Mouse (Mus musculus) gastrocnemius, postnatal 4 days (tissue): Measurements from ENCODE around the gene Art3. TPM values are rescaled to one million over a fixed set of nuclear protein-coding genes. Genes with fewer than 3 reads are reported as not detected.
A peak's percentile ranks its signal among the peaks of the same experiment; 100 is the strongest.

Experiments used
- DNase-seq, 2 experiments: peaks; one replicate each; pipeline ENCODE4 v3.0.0; 2021 to 2022; ENCODE audit warnings: low spot score in 2 of 2, mixed read lengths in 2 of 2
- long read RNA-seq, 2 experiments: library from polyadenylated mRNA; stranded (forward); transcript quantifications; one replicate each; pipeline ENCODE4 v2.0.0; 2021
- total RNA-seq, 2 experiments: library from RNA; stranded (reverse); gene quantifications; 2 replicates each; pipeline ENCODE4 v1.2.3; 2021

The Art3 gene
- total RNA-seq = 100 to 1,000 TPM; 257 to 310 TPM
- long read RNA-seq, experiment 1, partial matches to known transcripts = 10 of 107 reads
- long read RNA-seq, experiment 1, other reads (novel, unspliced or antisense) = 93 of 107 reads
- long read RNA-seq, experiment 2, partial matches to known transcripts = 13 of 121 reads
- long read RNA-seq, experiment 2, other reads (novel, unspliced or antisense) = 106 of 121 reads

DNA sequence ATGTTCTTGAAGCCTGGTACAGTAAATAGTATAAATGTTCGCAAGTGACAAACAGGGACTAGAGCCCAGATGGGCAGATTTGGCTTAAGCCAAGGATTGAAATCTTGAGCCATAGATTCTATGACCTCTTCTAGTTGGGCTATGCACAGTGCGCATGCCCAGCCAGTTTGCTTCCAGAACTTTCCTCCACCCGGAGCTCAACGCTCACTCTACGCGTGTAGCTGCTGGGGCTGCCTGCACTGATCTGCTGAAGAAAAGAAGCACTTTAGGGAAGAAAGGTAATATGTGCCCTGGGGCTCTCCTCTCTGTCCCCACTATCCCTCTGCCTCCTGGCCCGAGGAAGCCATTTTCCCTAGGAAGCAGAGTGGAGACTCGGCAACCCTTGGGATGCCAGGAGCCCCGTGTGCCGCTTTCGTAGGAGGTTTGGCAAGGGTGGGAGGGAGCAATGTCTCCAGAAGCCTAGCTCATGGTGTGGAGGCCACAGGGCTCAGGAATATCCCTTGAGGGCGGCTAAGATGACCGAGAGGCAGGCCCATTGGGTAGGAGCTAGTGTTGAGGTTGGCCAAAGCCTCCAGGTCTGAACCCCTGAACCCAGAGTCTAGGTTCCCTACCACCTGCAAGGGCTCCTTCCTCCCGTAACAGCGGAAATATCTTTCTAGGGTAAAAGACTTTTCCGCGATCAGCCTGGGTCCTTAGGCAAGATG, at the start of gene Art3:
Art3 (plus strand) TSS at position 193 of the 704 bp plus-strand sequence.
- DNase-seq = no peak

DNA sequence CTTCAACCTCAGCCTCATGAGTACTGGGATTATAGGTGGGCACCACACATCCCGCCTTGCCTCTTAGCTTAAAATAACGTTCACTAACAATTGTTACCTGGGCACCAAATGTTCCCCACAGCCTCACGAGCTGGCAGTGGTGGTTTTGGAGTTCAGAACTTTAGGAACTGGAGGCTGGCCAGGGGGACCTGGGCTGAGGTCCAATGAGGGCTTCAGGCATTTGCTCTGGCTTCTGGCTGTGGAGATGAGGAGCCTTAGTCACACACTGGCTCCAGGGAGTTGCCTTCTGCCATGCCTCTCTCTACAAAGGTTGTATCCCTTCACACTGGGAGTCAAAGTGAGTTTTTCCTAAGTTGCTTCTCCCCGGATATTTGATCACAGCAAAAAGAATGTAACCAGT, 49.1 kb upstream of the Art3 start:
- DNase-seq = peak in 1 of 2 experiments; percentile 45

DNA sequence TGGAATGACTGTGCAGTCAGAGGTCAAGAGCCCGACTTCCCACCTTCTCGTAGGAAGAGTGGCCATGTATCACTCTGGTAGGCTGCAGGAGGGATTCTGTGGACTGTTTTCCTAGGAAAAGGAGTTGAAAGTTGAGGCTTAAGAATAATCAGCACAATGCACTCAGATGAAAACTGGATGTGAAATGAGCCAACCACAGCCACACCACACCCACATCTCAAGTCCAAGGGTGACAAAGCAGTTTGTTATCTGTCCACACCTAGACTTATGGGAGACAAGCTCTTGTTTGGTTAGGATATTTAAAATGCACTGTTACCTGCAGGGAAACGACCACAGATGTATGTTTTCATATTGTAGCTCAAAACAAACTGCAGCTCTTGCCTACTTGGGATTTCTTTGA, 48.5 kb upstream of the Art3 start:
- no peak for DNase-seq

DNA sequence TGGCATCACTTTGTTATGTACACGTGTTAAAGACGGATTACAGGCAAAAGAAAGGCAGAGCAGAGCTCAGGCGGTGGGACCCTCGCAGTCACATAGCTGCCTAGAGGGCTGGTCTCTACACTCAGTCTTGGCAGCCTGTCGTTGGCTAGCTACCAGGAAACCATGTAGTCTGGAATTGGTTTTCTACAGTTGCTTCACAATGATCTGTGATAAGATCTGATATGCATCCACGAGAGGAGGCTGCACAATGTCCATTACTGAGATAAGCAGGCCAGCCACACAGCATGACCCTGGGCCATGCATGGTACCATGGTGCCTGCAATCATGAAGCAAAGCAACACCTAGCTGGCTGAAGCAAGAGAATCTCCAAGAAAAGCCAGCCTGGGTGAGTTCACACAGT, 43.8 kb upstream of the Art3 start:
- no peak for DNase-seq

DNA sequence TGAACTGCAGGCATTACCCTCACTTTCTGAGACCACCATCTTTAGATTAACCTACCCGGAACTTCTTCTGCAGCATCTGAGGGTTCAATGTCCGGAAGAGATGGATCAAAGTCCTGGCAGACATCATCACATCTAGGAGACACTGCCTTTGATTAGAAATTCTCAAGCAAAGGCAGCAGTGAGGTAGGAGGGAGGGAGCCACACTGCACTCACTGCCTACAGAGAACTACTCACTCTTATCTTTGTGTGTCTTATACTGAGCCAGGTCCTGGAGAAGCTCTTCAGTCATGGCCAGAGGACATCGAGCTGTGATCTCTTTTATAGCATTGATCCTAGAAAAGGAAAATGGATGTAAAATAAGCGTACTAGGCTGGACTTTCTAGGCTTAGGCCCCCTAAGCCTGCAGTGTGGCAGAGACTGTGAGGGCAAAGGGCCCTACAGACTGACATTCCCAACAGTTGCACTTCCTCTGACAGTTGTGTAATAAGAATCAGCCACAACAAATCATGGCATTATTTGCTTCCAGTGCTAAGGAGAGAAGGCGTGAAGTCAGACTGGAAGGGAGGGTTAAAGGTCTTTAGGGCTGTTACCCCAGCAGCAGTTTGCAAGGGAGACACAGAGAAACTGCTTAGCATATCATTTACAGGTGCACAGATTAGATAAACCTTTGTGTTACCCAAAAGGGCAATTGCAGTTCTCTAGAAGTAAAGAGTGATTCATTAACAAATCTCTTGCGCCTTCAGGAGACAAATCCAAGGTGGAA, 39.8 kb upstream of the Art3 start:
- no peak for DNase-seq

DNA sequence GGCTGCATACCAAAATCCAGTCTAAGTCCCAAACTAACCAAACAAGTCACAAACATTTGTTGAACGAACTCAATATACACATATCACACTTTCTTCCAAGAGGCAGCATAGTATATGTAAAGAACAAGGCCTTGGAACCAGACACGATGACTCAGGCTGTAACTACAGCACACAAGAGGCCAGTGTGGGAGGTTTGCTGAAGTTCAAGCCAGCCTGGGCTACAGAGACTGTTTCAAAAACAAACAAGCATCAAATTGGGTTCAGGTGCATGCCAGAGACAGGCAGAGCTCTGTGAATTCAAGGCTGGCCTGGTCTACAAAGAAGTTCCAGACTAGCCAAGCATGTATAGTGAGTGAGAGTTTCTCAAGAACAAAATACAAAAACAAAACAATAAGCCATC, 37.1 kb upstream of the Art3 start:
- DNase-seq = no peak

DNA sequence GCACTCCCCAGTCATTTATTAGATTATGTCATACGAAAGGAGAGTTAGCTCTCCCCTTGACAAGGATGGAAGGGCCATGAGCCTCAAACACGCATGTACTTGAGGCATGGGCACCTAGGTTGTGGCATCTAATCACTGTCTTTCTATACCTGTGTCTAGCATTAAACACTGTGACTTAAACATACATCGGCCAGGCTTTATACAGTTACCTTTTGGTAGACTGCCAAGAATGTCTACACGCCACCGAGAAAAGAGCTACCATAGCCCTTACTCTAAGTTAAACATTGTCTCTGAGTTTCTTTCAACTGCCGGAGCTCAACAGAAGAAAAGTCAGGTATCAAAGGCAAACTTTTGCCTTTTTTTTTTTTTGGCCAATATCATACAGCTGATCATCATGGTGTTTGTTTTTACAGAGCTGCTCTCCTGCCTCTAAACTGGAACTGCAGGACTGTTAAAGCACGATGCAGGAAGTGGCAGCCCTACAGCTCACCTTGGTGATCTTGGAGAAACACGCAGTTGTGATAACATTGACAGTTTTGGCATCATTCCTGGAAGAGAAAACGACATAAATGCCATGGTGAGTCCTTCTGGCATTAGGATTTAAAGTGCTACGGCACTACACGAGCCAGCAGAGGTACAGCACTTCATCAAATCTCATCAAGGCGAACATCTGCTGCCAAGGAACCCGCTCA, 29.3 kb upstream of the Art3 start:
- no peak for DNase-seq

DNA sequence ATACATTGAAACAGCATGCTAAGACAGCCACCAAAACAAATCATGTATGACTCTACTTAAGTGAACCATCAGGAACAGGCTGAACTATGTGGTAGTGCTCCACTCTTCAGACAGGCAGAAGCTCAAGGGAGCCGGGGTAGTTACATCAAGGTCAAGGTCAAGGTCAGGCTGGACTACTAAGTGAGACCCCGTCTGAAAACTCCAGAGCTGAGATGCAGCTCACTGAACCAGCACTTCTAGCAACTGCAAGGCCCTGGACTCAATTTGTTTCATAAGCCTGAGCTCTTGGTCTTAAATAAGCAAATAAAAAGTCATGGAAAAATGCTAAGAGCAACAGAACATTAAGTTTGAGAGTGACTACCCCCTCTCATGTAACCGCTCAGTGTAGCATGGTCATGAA, 27.3 kb upstream of the Art3 start:
- DNase-seq = no peak

DNA sequence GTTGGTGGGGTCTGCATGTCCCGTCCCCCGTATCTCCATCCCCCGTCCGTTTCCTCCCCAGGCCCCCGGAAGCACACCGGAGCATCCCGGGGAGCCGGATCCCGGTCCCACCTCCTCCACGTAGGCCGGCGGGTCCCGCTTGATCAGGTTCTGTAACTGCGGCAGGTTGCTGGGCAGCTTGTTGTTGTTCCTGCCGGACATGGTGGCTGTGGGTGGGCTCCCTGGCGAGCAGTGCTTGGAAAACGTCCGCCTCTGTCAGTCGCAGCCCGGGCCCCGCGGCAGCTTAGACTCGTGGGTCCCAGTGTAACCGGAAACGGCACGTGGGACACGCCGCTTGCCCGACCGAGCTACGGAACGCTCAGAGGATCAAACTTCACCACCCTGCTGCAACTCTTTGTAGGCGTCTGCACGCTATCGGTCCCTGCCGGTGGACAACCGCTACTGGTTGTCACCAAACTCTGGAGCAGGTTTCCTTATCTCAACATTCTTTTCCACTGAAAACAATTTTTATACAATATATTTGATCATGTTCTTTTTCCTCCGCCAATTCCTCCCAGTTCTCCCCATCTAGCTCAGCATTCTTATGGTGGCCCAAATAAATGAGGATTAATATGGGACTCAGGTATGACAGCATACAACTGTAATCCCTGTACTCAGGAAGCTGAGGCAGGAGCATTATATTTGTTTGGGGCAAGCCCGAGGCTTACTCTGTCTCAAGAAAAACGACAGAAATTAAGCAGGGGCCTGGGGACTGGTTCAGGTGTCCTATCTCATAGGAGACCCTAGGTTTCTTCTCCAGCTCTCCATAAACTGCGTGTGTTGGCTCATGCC, 21.7 kb upstream of the Art3 start, which contains the start of gene Sdad1:
Sdad1 (minus strand) TSS at position 799 of the 831 bp plus-strand sequence.
- DNase-seq = peak; percentile 85 to 93

DNA sequence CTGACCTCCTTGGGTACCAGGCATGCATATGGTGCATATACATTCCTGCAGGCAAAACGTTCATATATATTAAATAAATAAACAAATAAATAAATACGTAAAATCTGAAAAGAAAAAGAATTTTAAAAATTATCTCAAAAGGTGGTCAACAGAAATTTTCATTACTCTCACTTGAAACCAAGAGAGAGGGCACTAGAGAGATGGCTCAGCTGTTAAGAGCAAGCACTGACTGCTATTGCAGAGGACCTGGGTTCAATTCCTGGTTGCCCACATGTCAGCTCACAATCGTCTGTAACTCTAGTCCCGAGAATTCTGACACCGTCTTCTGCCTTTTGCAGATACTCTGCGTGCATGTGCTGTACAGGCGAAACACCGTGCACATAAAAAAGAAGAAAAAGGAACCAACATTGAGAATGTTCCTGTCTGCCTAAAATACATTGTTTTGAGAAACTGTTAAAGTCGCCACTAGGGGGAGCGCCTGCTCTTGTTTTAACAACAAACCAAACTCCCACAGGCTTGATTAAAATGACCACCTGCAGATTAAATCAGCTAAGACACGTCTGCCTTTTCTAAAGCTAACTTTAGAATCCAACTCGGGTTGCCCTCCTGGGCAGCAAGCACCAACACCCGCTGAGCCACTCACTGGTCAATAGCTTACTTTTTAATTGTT, 19.4 kb upstream of the Art3 start:
- peak; percentile 73 to 91 for DNase-seq

DNA sequence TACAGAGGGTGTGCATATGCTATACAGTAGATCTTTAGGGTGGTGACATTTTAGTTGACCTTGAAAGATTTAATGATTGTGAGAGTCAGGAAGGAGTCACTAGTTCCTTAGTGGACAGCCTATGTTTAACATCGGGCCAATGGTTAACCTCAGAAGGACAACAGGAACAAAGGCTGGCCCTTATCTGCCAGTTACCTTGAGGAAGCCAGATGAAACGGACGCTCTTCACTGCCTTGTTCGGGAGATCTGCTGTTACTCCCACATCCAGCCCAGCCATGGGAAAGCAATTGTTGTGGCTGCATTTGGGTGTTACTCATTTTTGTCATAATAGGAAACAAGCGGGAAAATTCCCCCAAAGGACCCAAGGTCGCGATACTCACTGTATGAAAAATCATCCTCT, 17.9 kb upstream of the Art3 start:
- DNase-seq = no peak

DNA sequence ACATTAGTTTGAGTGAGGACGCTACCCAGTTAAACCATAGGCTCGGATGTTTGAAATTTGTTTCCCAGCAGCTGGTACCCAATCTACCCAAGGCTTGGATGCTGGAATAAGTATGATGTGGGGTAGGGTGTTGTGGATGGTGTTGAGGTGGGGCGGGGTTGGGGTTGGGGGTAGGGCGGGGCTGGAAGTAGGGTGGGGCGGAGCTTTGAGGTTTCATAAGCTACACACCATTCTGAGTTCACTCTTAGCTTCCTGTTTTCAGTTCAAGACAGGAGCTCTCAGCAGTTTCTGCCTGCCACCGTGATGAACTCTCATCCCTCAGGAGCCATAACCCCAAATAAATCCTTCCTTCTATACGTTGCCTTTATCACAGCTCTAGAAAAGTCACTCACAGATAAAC, 13.5 kb upstream of the Art3 start:
- DNase-seq = no peak

DNA sequence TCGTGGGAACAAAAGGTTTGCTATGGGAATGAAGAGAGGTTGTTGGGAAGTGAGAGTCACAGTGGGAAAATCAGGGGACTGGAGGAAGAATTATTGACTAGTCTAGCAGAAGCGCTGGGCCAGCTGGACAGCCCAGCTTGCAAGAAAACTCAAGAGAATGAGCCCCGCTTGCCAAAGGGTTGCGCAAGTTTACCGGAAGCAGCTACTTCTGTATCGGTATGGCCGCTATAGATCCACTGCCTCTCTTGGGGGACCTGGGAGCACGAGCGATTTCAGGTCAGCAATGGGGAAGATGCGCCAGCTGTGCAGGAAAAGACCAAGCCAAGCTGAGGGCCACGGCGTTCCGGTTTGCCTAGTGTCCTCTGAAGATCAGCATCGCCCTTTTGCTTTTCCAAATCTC, 13.0 kb upstream of the Art3 start:
- DNase-seq = peak in 1 of 2 experiments; percentile 42

DNA sequence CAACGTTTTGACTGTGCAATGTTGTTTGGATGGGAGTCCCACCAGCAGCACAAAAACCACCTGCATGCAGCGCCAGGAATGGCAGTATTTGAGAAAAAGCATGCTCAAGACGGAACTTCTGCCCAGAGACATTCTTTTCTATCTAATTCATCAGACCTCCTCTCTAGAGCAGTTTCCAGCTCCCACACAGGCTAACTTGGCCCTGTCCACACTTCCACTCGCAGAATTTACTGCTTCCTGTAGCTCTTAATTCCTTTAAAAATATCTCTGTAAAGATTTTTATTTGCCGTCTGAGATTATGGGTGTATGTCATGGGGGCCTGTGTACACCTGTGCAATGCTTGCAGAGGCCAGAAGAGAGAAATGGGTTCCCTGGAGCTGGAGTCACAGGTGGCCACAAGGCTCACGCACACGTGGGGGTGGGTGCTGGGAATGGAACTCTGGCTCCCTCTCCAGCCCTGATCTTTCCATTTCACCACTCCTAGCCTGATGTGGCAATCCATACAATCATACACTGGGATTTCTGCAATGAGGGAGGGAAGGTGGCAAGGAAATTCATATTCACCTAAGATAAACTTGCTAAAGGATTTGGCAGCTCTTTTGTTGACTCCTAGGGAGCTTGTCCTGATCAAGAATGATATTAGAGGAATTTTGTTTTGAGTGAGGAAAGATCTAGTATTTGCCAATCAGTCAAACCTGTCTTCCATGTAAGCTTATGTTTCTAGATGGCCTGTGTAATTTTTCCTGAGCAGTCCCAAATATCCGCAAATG, 9.8 kb upstream of the Art3 start:
- DNase-seq = no peak

DNA sequence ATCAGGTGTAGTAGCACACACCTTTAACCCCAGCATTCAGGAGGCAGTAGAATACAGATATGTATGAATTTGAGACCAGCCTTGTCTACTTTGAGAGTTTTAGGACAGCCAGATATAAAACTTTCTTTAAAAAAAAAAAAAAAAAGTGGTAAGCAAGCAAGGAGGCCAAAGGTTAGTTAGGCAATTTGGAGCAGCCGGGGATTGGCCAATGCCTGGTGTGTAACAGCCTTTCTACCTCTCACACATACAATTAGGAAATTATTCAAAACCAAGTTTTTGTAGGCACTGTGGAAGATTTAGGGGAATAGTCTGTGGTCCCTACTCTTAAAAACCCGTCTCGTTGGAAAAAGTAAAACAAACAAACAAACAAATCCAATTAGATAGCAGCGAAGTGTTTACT, 9.0 kb upstream of the Art3 start:
- no peak for DNase-seq

DNA sequence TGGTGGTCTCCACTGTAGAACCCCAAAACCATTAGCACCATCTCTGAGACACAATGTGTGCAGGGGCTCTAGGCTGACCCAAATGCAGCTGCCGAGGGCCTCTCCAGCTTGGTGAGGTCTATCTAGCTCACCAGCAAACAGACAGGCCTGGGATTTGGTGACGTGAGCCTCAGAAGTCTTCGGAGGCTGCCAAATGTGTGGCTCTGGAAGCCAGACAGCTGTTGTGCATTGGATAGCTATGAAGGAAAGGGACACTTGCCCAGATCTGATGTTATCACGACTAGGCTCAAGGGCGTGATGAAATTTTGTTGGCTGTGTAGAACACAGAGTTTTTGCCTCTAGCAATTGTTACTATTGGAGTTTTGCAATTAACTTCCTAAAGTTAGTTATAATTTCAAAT, 8.4 kb upstream of the Art3 start:
- DNase-seq = peak; percentile 43 to 80

DNA sequence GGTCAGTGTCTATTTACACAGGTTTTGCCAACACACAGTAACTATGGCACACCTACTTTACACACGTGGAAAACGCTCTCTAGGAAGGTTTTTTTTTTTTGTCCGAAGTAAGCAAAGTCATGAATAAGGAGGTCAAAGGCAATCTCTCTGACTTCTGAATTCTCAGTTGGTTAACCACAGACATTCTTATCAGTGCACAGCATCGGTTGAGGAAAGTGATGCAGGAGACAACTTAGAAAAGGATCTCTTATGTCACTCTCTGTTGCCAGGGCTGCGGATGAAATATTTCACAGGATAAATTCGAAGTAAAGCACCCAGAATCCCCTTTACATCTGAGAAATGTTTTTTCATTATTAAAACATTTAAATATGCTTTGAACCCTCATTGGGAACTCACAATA, 4.3 kb upstream of the Art3 start:
- DNase-seq = no peak

DNA sequence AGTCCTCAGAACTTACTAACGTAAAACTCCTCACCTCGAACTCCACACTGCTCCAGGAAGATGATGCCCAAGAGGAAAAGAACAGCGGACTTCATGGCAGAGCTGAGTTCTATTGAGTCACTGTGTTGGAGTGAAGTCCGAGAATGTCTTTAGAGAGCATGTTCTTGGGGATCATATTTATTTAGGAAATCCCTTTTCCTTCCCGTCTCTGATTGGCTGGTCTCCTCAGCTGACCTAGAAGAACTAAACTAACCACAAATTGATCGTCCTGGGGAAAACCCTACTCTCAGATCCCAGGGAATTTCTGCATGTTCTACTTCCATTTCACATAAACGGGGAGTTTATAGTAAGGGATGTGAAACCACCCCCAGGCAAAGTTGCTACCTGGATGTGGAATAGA, 3.7 kb upstream of the Art3 start, which contains the start of gene Cxcl9:
Cxcl9 (minus strand) TSS at position 151 of the 400 bp plus-strand sequence.
- DNase-seq = no peak

DNA sequence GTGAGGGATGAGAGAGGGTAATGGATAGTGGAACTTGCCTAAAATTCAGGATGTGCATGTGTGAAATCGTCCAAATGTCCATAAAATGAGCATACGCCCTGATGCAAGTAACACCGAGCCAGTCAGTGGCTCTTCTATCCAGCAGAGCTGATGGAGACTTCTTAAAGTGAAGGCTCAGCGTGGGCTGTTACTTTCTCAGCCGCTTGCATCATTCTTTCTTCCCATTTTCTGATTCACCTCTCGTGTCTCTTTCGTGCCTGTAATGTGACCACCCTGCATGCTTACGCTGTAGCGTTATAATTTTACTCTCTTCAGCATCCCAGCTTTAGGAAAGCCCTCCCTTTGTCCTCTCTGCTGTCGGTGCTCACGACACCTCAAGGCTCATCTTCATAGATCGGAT, 505 bp upstream of the Art3 start:
- no peak for DNase-seq
